Mouse (Mus musculus): ENCODE measurements at regions not wholly inside any gene's neighbourhood (a gene's known extent, or its start where the extent isn't known, plus 50 kb on each side); places are given as distances from the start of the nearest gene placed in this dataset.

GRCm38 (mm10) chr6:98830191-98830590 is 487.6 kb upstream of the Gm765 start:
- Histone ChIP-seq H3K4me1 (ENCODE audit: control insufficient read depth, insufficient read depth, low read length) (no peaks in the 10 kb centered on the region), H3K27ac (ENCODE audit: insufficient read depth, low read length) (no peak overlapping the region), H3K4me3 (ENCODE audit: insufficient read depth, low read length) (no peak overlapping the region)
- no peak for TF ChIP-seq CTCF (IDR thresholded peaks at IDR 0.05; ENCODE audit: borderline replicate concordance, insufficient read depth, low read length)
- no peak for TF ChIP-seq POLR2A (IDR thresholded peaks at IDR 0.05; ENCODE audit: low read depth, low read length)

GRCm38 (mm10) chr6:98808046-98808445 is 465.5 kb upstream of the Gm765 start:
- Histone ChIP-seq H3K4me1 (ENCODE audit: control insufficient read depth, insufficient read depth, low read length) (no peaks in the 10 kb centered on the region), H3K27ac (ENCODE audit: insufficient read depth, low read length) (no peak overlapping the region), H3K4me3 (ENCODE audit: insufficient read depth, low read length) (no peak overlapping the region)
- TF ChIP-seq CTCF (IDR thresholded peaks at IDR 0.05; ENCODE audit: borderline replicate concordance, insufficient read depth, low read length) (no peak), POLR2A (IDR thresholded peaks at IDR 0.05; ENCODE audit: low read depth, low read length) (no peak)

- Histone ChIP-seq H3K27ac (ENCODE audit: insufficient read depth, low read length) (no peak overlapping the region), H3K4me3 (ENCODE audit: insufficient read depth, low read length) (no peak overlapping the region), H3K4me1 (ENCODE audit: control insufficient read depth, insufficient read depth, low read length) (no peaks in the 10 kb centered on the region)
- TF ChIP-seq CTCF (IDR thresholded peaks at IDR 0.05; ENCODE audit: borderline replicate concordance, insufficient read depth, low read length) (no peak), POLR2A (IDR thresholded peaks at IDR 0.05; ENCODE audit: low read depth, low read length) (no peak)
Measured at GRCm38 (mm10) chr6:98803384-98803949, 460.9 kb upstream of the Gm765 start.

- Histone ChIP-seq H3K27ac (ENCODE audit: insufficient read depth, low read length) (no peak overlapping the region), H3K4me1 (ENCODE audit: control insufficient read depth, insufficient read depth, low read length) (peaks cover 4% of the 10 kb centered on the region; the same call in 1 of the 2 replicates), H3K4me3 (ENCODE audit: insufficient read depth, low read length) (no peak overlapping the region)
- TF ChIP-seq CTCF (IDR thresholded peaks at IDR 0.05; ENCODE audit: borderline replicate concordance, insufficient read depth, low read length) = no peak
- TF ChIP-seq POLR2A (IDR thresholded peaks at IDR 0.05; ENCODE audit: low read depth, low read length) = no peak
Measured at GRCm38 (mm10) chr6:98801061-98801460, 458.5 kb upstream of the Gm765 start.

- peaks cover 4% of the 10 kb centered on the region; the same call in 1 of the 2 replicates for H3K4me1 ChIP-seq (ENCODE audit: control insufficient read depth, insufficient read depth, low read length)
- no peak for TF ChIP-seq POLR2A (IDR thresholded peaks at IDR 0.05; ENCODE audit: low read depth, low read length)
- no peak for TF ChIP-seq CTCF (IDR thresholded peaks at IDR 0.05; ENCODE audit: borderline replicate concordance, insufficient read depth, low read length)
Measured at GRCm38 (mm10) chr6:98800040-98800439, 457.5 kb upstream of the Gm765 start.

GRCm38 (mm10) chr6:98797778-98798177 is 455.2 kb upstream of the Gm765 start:
- peak overlapping the region; percentile 69 for H3K27ac ChIP-seq (ENCODE audit: insufficient read depth, low read length)
- no peak for TF ChIP-seq CTCF (IDR thresholded peaks at IDR 0.05; ENCODE audit: borderline replicate concordance, insufficient read depth, low read length)
- no peak for TF ChIP-seq POLR2A (IDR thresholded peaks at IDR 0.05; ENCODE audit: low read depth, low read length)

More at GRCm38 (mm10) chr6:98800040-98800439, 457.5 kb upstream of the Gm765 start:
- H3K4me3 ChIP-seq (ENCODE audit: insufficient read depth, low read length) = no peak overlapping the region
- H3K27ac ChIP-seq (ENCODE audit: insufficient read depth, low read length) = no peak overlapping the region

GRCm38 (mm10) chr6:98797373-98797772 is 454.8 kb upstream of the Gm765 start:
- no peak overlapping the region for H3K4me3 ChIP-seq (ENCODE audit: insufficient read depth, low read length)
- peaks cover 4% of the 10 kb centered on the region; the same call in 1 of the 2 replicates for H3K4me1 ChIP-seq (ENCODE audit: control insufficient read depth, insufficient read depth, low read length)
- H3K27ac ChIP-seq (ENCODE audit: insufficient read depth, low read length) = peak overlapping the region; percentile 69
- TF ChIP-seq CTCF (IDR thresholded peaks at IDR 0.05; ENCODE audit: borderline replicate concordance, insufficient read depth, low read length) (no peak), POLR2A (IDR thresholded peaks at IDR 0.05; ENCODE audit: low read depth, low read length) (no peak)

More at GRCm38 (mm10) chr6:98797778-98798177, 455.2 kb upstream of the Gm765 start:
- H3K4me3 ChIP-seq (ENCODE audit: insufficient read depth, low read length) = no peak overlapping the region
- peaks cover 4% of the 10 kb centered on the region; the same call in 1 of the 2 replicates for H3K4me1 ChIP-seq (ENCODE audit: control insufficient read depth, insufficient read depth, low read length)

GRCm38 (mm10) chr6:98796666-98797065 is 454.1 kb upstream of the Gm765 start:
- H3K27ac ChIP-seq (ENCODE audit: insufficient read depth, low read length) = no peak overlapping the region
- TF ChIP-seq CTCF (IDR thresholded peaks at IDR 0.05; ENCODE audit: borderline replicate concordance, insufficient read depth, low read length) (no peak), POLR2A (IDR thresholded peaks at IDR 0.05; ENCODE audit: low read depth, low read length) (no peak)
- no peak overlapping the region for H3K4me3 ChIP-seq (ENCODE audit: insufficient read depth, low read length)
- peaks cover 4% of the 10 kb centered on the region; the same call in 1 of the 2 replicates for H3K4me1 ChIP-seq (ENCODE audit: control insufficient read depth, insufficient read depth, low read length)

- Histone ChIP-seq H3K4me3 (ENCODE audit: insufficient read depth, low read length) (no peak overlapping the region), H3K27ac (ENCODE audit: insufficient read depth, low read length) (no peak overlapping the region), H3K4me1 (ENCODE audit: control insufficient read depth, insufficient read depth, low read length) (no peaks in the 10 kb centered on the region)
- TF ChIP-seq POLR2A (IDR thresholded peaks at IDR 0.05; ENCODE audit: low read depth, low read length) = no peak
- TF ChIP-seq CTCF (IDR thresholded peaks at IDR 0.05; ENCODE audit: borderline replicate concordance, insufficient read depth, low read length) = no peak
Measured at GRCm38 (mm10) chr6:98787422-98787821, 444.9 kb upstream of the Gm765 start.

- Histone ChIP-seq H3K27ac (ENCODE audit: insufficient read depth, low read length) (no peak overlapping the region), H3K4me3 (ENCODE audit: insufficient read depth, low read length) (no peak overlapping the region), H3K4me1 (ENCODE audit: control insufficient read depth, insufficient read depth, low read length) (0 out of 2 replicates have a peak, but pooled peaks cover under 1% of the 10 kb centered on the region)
- TF ChIP-seq CTCF (IDR thresholded peaks at IDR 0.05; ENCODE audit: borderline replicate concordance, insufficient read depth, low read length) (no peak), POLR2A (IDR thresholded peaks at IDR 0.05; ENCODE audit: low read depth, low read length) (no peak)
Measured at GRCm38 (mm10) chr6:98782074-98782473, 439.5 kb upstream of the Gm765 start.

Measured in embryonic fibroblast, embryonic 13.5 days (primary cell).